Mouse (Mus musculus): ENCODE measurements around the gene Klhdc3. TPM values are rescaled to one million over a fixed set of nuclear protein-coding genes. Genes with fewer than 3 reads are reported as not detected.

Klhdc3 gene
- polyA plus RNA-seq, 1 experiment from 2014 or later: 146 TPM

GRCm38 (mm10) chr17:46645561-46646321 lies 35.0 kb downstream of the Klhdc3 start, which contains the start of the genes Klc4 and Mrpl2:
Gene Klc4 (minus strand): TSS chr17:46646022.
Gene Mrpl2 (plus strand): TSS chr17:46646229.
- peaks cover 41% of the 10 kb centered on the region for H3K4me1 ChIP-seq (replicated peaks)
- under 1% methylated on average over 53 of the region's 53 CpGs for WGBS
- peak within 1 kb of the TSS; percentile 90 for H3K27ac ChIP-seq
- no peaks in the 10 kb centered on the region for H3K27me3 ChIP-seq (ENCODE audit: insufficient read depth, poor library complexity, severe bottlenecking)
- peak within 1 kb of the TSS; percentile 86 for H3K4me3 ChIP-seq
- peaks cover 34% of the 10 kb centered on the region for H3K36me3 ChIP-seq
- H3K9me3 ChIP-seq: no peaks in the 10 kb centered on the region
- DNase-seq (ENCODE audit: low spot score): peak; percentile 100

GRCm38 (mm10) chr17:46644916-46645475 lies 35.7 kb downstream of the Klhdc3 start:
- Histone ChIP-seq H3K36me3 (peaks cover 41% of the 10 kb centered on the region), H3K27me3 (ENCODE audit: insufficient read depth, poor library complexity, severe bottlenecking) (no peaks in the 10 kb centered on the region), H3K9me3 (no peaks in the 10 kb centered on the region), H3K27ac (peak overlapping the region; percentile 90), H3K4me1 (replicated peaks) (peaks cover 34% of the 10 kb centered on the region), H3K4me3 (peak overlapping the region; percentile 86)
- DNase-seq (ENCODE audit: low spot score): no peak
- WGBS: 13% methylated on average over 11 of the region's 11 CpGs

GRCm38 (mm10) chr17:46644152-46644805 lies 36.4 kb downstream of the Klhdc3 start:
- Histone ChIP-seq H3K4me1 (replicated peaks) (peaks cover 26% of the 10 kb centered on the region), H3K9me3 (no peaks in the 10 kb centered on the region), H3K27ac (no peak overlapping the region), H3K4me3 (peak overlapping the region; percentile 86), H3K36me3 (peaks cover 47% of the 10 kb centered on the region), H3K27me3 (ENCODE audit: insufficient read depth, poor library complexity, severe bottlenecking) (no peaks in the 10 kb centered on the region)
- DNase-seq (ENCODE audit: low spot score): no peak
- WGBS: 87% methylated on average over 12 of the region's 12 CpGs

GRCm38 (mm10) chr17:46642060-46642459 lies 38.7 kb downstream of the Klhdc3 start:
- Histone ChIP-seq H3K27me3 (ENCODE audit: insufficient read depth, poor library complexity, severe bottlenecking) (no peaks in the 10 kb centered on the region), H3K4me1 (replicated peaks) (peaks cover 23% of the 10 kb centered on the region), H3K4me3 (no peak overlapping the region; the same call in 1 of the 2 replicates), H3K36me3 (peaks cover 32% of the 10 kb centered on the region), H3K9me3 (no peaks in the 10 kb centered on the region), H3K27ac (no peak overlapping the region)
- 91% methylated on average over 17 of the region's 17 CpGs for WGBS
- no peak for DNase-seq (ENCODE audit: low spot score)

GRCm38 (mm10) chr17:46639929-46640328 lies 40.8 kb downstream of the Klhdc3 start:
- WGBS: 81% methylated on average over 9 of the region's 9 CpGs
- Histone ChIP-seq H3K27ac (no peak overlapping the region), H3K9me3 (no peaks in the 10 kb centered on the region), H3K4me1 (replicated peaks) (peaks cover 24% of the 10 kb centered on the region), H3K36me3 (peaks cover 47% of the 10 kb centered on the region), H3K27me3 (ENCODE audit: insufficient read depth, poor library complexity, severe bottlenecking) (no peaks in the 10 kb centered on the region), H3K4me3 (no peak overlapping the region)
- DNase-seq (ENCODE audit: low spot score): no peak

- Histone ChIP-seq H3K27me3 (ENCODE audit: insufficient read depth, poor library complexity, severe bottlenecking) (no peaks in the 10 kb centered on the region), H3K4me3 (peak overlapping the region; percentile 23), H3K4me1 (replicated peaks) (peaks cover 21% of the 10 kb centered on the region), H3K9me3 (no peaks in the 10 kb centered on the region), H3K36me3 (peaks cover 67% of the 10 kb centered on the region), H3K27ac (peak overlapping the region; percentile 82)
- WGBS: 29% methylated on average over 15 of the region's 15 CpGs
- peak; percentile 49 for DNase-seq (ENCODE audit: low spot score)
These were observed 43.7 kb downstream of the Klhdc3 start for GRCm38 (mm10) chr17:46636831-46637523.

- peaks cover 77% of the 10 kb centered on the region for H3K4me1 ChIP-seq (replicated peaks)
- no peaks in the 10 kb centered on the region for H3K27me3 ChIP-seq (ENCODE audit: insufficient read depth, poor library complexity, severe bottlenecking)
- H3K9me3 ChIP-seq: no peaks in the 10 kb centered on the region
- WGBS: 3% methylated on average over 12 of the region's 12 CpGs
- peak overlapping the region; percentile 98 for H3K4me3 ChIP-seq
- DNase-seq (ENCODE audit: low spot score): peak; percentile 75
- H3K27ac ChIP-seq: peak overlapping the region; percentile 96
- peaks cover 33% of the 10 kb centered on the region for H3K36me3 ChIP-seq
These were observed 50.9 kb downstream of the Klhdc3 start for GRCm38 (mm10) chr17:46629685-46630441.

GRCm38 (mm10) chr17:46628791-46629684 lies 51.7 kb downstream of the Klhdc3 start, which contains the start of gene Ptk7:
Gene Ptk7 (minus strand): TSS chr17:46629504.
- peaks cover 83% of the 10 kb centered on the region for H3K4me1 ChIP-seq (replicated peaks)
- WGBS: under 1% methylated on average over 89 of the region's 90 CpGs
- H3K9me3 ChIP-seq: no peaks in the 10 kb centered on the region
- no peaks in the 10 kb centered on the region for H3K27me3 ChIP-seq (ENCODE audit: insufficient read depth, poor library complexity, severe bottlenecking)
- DNase-seq (ENCODE audit: low spot score): peak; percentile 95
- H3K4me3 ChIP-seq: peak within 1 kb of the TSS; percentile 98
- peaks cover 30% of the 10 kb centered on the region for H3K36me3 ChIP-seq
- H3K27ac ChIP-seq: peak within 1 kb of the TSS; percentile 96

- DNase-seq (ENCODE audit: low spot score): no peak
- Histone ChIP-seq H3K9me3 (no peaks in the 10 kb centered on the region), H3K4me1 (replicated peaks) (peaks cover 84% of the 10 kb centered on the region), H3K27ac (peak overlapping the region; percentile 96), H3K36me3 (peaks cover 24% of the 10 kb centered on the region), H3K27me3 (ENCODE audit: insufficient read depth, poor library complexity, severe bottlenecking) (no peaks in the 10 kb centered on the region), H3K4me3 (peak overlapping the region; percentile 98)
- under 1% methylated on average over 13 of the region's 13 CpGs for WGBS
These were observed 52.3 kb downstream of the Klhdc3 start for GRCm38 (mm10) chr17:46628471-46628790.

GRCm38 (mm10) chr17:46627409-46627808 lies 53.3 kb downstream of the Klhdc3 start:
- 64% methylated on average over 6 of the region's 6 CpGs for WGBS
- Histone ChIP-seq H3K9me3 (no peaks in the 10 kb centered on the region), H3K36me3 (peaks cover 14% of the 10 kb centered on the region), H3K4me3 (peak overlapping the region; percentile 98), H3K27me3 (ENCODE audit: insufficient read depth, poor library complexity, severe bottlenecking) (no peaks in the 10 kb centered on the region), H3K27ac (0 out of 2 replicates have a peak overlapping the region, but pooled peaks have one; percentile 96), H3K4me1 (replicated peaks) (peaks cover 94% of the 10 kb centered on the region)
- no peak for DNase-seq (ENCODE audit: low spot score)

- H3K4me1 ChIP-seq (replicated peaks): peaks cover 97% of the 10 kb centered on the region
- DNase-seq (ENCODE audit: low spot score): no peak
- H3K27ac ChIP-seq: peak overlapping the region; percentile 79
- no peaks in the 10 kb centered on the region for H3K36me3 ChIP-seq
- peak overlapping the region; percentile 32 for H3K4me3 ChIP-seq
- H3K9me3 ChIP-seq: no peaks in the 10 kb centered on the region
- H3K27me3 ChIP-seq (ENCODE audit: insufficient read depth, poor library complexity, severe bottlenecking): no peaks in the 10 kb centered on the region
- 62% methylated on average over 12 of the region's 12 CpGs for WGBS
These were observed 56.1 kb downstream of the Klhdc3 start for GRCm38 (mm10) chr17:46624598-46624997.

All from hindbrain, embryonic 10.5 days (tissue).